Mouse (Mus musculus) retina, postnatal 1 day (tissue): ENCODE results near the gene Gdpd3.
"Not testable (repeated sequence)": the region's sequence is repeated elsewhere in the genome, so short reads cannot be mapped to it uniquely, and the experiment has no call there.

Experiments
- DNase-seq: peaks from one replicate; pipeline ENCODE4 v3.0.0-alpha.2; 2012

The Gdpd3 gene

GRCm38 (mm10) chr7:126766201-126766600, at the start of gene Gdpd3:
TSS of gene Gdpd3 (plus strand) at chr7:126766334.
- DNase-seq = no peak

- no peak for DNase-seq
Observed at GRCm38 (mm10) chr7:126717566-126717965, 48.6 kb upstream of the Gdpd3 start.

- no peak for DNase-seq
Observed at GRCm38 (mm10) chr7:126718787-126719337, 47.3 kb upstream of the Gdpd3 start.

GRCm38 (mm10) chr7:126721635-126722034, 44.5 kb upstream of the Gdpd3 start:
- DNase-seq = no peak

- DNase-seq = no peak
Observed at GRCm38 (mm10) chr7:126725077-126725476, 41.1 kb upstream of the Gdpd3 start.

GRCm38 (mm10) chr7:126725667-126726066, 40.5 kb upstream of the Gdpd3 start:
- no peak for DNase-seq

GRCm38 (mm10) chr7:126730256-126730789, 35.8 kb upstream of the Gdpd3 start:
- DNase-seq = not testable (repeated sequence)

- DNase-seq = no peak
Observed at GRCm38 (mm10) chr7:126736122-126736521, 30.0 kb upstream of the Gdpd3 start.

GRCm38 (mm10) chr7:126739551-126739950, 26.6 kb upstream of the Gdpd3 start:
- no peak for DNase-seq

GRCm38 (mm10) chr7:126740132-126740735, 25.9 kb upstream of the Gdpd3 start:
- DNase-seq = peak; percentile 37

GRCm38 (mm10) chr7:126740977-126741376, 25.2 kb upstream of the Gdpd3 start:
- DNase-seq = no peak

- DNase-seq = no peak
Observed at GRCm38 (mm10) chr7:126741452-126741851, 24.7 kb upstream of the Gdpd3 start.

GRCm38 (mm10) chr7:126741964-126742482, 24.1 kb upstream of the Gdpd3 start:
- DNase-seq = no peak

- no peak for DNase-seq
Observed at GRCm38 (mm10) chr7:126746066-126746465, 20.1 kb upstream of the Gdpd3 start.

- DNase-seq = no peak
Observed at GRCm38 (mm10) chr7:126746798-126747197, 19.3 kb upstream of the Gdpd3 start.

GRCm38 (mm10) chr7:126748824-126749223, 17.3 kb upstream of the Gdpd3 start:
- DNase-seq = no peak

- no peak for DNase-seq
Observed at GRCm38 (mm10) chr7:126749582-126750343, 16.4 kb upstream of the Gdpd3 start.

GRCm38 (mm10) chr7:126754866-126755265, 11.3 kb upstream of the Gdpd3 start:
- peak; percentile 88 for DNase-seq

GRCm38 (mm10) chr7:126758539-126758938, 7.6 kb upstream of the Gdpd3 start:
- DNase-seq = no peak

GRCm38 (mm10) chr7:126759050-126759671, 7.0 kb upstream of the Gdpd3 start, which contains the start of gene Mapk3:
TSS of gene Mapk3 (plus strand) at chr7:126759601.
- peak; percentile 96 for DNase-seq

GRCm38 (mm10) chr7:126759672-126760390, 6.3 kb upstream of the Gdpd3 start:
- DNase-seq = no peak

GRCm38 (mm10) chr7:126760391-126760802, 5.7 kb upstream of the Gdpd3 start:
- peak; percentile 56 for DNase-seq
